Mouse (Mus musculus) thymus, postnatal 4 days (tissue): ENCODE data around the gene 1110051M20Rik.

ENCODE experiments used
- DNase-seq: peaks from one replicate; pipeline ENCODE4 v3.0.0; 2021

1110051M20Rik gene

GRCm38 (mm10) chr2:91444286-91444892 lies at the start of gene 1110051M20Rik:
TSS of gene 1110051M20Rik (minus strand) at chr2:91444704.
- peak; percentile 91 for DNase-seq

GRCm38 (mm10) chr2:91493981-91494380 lies 49.5 kb upstream of the 1110051M20Rik start:
- DNase-seq = no peak

DNA sequence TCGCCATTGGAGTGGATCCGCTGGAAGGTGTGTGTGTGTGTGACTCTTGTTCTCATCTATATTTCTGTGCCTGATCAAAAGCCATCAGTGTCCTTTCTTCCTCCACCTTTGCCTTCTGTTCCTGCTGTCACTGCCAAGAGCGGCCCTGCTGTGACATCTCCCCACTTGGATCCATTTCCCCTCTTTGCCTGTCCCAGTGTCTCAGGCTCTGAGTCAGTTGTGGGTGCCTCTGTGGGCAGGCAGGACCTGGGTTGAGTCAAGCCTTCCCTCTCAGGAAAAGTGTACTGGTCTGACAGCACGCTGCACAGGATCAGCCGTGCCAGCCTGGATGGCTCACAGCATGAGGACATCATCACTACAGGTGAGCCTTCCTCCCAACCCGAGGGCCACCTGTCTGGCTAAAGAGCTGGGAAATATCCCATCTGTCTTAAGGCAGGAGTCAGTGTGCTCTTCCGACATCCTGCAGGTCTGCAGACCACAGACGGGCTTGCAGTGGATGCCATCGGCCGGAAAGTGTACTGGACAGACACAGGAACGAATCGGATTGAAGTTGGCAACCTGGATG lies 47.6 kb upstream of the 1110051M20Rik start:
- DNase-seq = no peak

GRCm38 (mm10) chr2:91487295-91487694 lies 42.8 kb upstream of the 1110051M20Rik start:
- DNase-seq = peak; percentile 58

DNA sequence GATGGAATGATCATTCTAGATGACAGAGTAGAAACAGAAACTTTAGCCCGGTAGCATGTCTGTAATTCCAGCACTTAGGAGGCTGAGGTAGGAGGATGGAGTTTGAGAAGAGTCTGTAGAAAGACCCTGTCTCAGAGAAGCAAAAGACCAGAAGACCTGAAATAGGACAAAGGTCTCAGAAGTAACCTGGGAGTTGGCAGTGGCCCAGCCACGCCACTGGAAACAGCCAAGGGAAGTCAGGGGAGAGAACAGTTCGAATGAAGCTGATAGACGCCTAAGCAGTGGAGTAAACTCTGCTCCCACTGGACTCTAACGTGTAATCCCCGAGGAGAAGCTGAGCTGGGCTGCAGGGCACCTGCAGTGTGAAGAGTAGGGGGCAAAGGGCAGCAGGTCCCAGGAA lies 40.8 kb upstream of the 1110051M20Rik start:
- no peak for DNase-seq

DNA sequence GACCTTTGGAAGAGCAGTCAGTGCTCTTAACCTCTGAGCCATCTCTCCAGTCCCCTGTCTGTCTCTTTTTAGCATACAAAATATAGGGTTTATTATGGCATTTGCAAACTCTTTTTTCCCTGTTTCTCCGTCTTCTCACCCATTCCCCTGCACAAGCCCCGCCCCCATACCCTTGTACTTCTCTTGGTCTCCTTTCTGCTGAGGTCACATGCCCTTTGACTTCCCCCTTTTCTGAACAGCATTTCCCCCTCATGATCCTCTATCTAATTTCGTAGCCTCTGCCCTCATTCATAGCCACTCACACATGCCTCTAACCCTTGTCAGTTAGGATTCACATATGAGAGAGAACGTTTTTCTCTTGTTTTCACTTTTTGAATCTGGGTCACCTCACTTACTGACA lies 40.2 kb upstream of the 1110051M20Rik start:
- no peak for DNase-seq

- DNase-seq = peak; percentile 34
Observed at GRCm38 (mm10) chr2:91480805-91481514, 36.5 kb upstream of the 1110051M20Rik start.

- no peak for DNase-seq
Observed at GRCm38 (mm10) chr2:91480399-91480801, 35.9 kb upstream of the 1110051M20Rik start.

DNA sequence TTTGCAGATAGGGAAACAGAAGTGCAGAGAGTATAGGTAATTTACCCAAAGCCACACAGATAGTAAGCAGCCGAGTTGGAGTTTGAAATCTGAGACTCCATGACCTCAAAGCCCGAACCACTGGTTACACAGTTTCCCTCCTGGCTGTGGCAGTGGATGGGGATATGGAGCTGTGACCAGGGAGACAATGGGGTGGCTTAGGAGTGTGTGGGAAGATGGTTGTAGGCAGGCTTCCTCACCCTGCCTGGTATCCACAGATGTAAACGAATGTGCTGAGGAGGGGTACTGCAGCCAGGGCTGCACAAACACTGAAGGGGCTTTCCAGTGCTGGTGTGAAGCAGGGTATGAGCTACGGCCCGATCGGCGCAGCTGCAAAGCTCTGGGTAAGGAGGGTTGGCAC lies 32.3 kb upstream of the 1110051M20Rik start:
- DNase-seq = no peak

DNA sequence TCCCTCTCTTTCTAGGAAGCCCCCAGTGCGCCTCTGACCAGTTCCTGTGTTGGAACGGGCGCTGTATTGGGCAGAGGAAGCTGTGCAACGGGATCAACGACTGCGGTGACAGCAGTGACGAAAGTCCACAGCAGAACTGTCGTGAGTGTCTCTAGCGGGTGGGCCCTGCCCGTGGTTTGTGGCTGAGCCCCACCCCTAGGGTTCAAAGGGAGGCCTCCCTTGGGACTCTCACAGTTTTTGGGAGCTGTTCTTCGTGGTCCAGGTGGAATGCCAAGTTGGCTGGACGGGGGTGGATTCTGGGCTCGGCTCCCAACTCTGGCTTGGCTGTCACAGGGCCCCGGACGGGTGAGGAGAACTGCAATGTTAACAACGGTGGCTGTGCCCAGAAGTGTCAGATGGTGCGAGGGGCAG lies 31.8 kb upstream of the 1110051M20Rik start:
- DNase-seq = no peak

DNA sequence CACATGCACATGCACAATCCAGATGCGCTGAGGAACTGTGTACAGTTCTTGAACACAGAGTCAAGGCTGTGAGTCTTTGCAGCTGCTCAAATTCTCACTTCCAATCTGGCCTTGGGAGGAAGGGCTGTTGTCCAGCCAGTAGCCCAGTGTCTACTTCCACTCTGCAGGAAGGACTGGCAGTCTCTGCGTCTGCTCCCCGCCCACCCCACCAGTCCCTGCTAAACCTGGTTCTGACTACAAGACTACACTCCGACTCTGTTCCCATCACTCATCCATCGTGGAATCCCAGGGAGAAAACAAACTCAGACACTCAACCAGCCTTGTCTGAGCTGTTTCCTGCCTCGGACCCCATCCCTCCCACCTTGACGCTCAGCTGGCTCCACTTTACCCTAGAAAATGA lies 31.3 kb upstream of the 1110051M20Rik start:
- DNase-seq = no peak

- DNase-seq = no peak
Observed at GRCm38 (mm10) chr2:91474358-91474757, 29.9 kb upstream of the 1110051M20Rik start.

GRCm38 (mm10) chr2:91470055-91470647 lies 25.6 kb upstream of the 1110051M20Rik start:
- DNase-seq = no peak

- no peak for DNase-seq
Observed at GRCm38 (mm10) chr2:91467613-91468012, 23.1 kb upstream of the 1110051M20Rik start.

DNA sequence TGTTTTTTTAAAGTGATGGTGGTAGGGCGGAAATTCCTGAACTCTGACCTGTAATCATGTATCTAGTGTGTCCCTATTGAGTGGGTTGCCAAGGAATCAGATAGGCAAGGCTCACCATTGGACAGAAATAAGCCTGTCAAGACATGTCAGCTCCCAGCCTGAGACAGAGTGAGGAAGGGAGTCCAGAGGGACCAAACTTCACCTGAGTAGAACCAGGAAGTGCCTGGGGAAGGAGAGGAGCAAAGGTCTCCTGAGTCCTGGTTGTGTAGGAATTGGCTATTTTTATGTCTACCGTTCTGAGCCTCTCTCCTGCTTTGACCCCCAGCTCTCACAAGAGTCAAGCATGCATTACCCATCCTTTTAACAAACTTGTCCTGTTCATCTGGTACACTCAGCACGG lies 21.4 kb upstream of the 1110051M20Rik start:
- no peak for DNase-seq

DNA sequence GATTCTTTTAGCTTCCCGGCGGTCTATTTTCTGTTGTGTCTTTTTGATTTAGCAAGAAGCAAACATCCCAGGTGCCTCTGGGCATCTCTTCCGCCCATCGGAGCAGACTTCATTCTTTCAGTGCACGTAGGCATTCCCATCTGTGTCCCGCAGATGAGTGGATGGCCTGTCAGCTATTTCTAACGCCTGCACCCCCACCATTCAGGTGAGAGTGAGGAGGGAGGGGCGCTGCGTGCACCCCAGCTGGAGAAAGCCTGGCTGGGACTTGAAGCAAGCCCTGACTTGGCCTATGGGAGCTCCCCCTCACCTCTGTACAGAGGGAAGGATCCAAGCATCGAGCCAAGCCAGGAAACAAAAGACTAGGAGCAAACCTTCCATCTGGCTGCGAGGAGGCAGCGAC lies 18.2 kb upstream of the 1110051M20Rik start:
- DNase-seq = no peak

DNA sequence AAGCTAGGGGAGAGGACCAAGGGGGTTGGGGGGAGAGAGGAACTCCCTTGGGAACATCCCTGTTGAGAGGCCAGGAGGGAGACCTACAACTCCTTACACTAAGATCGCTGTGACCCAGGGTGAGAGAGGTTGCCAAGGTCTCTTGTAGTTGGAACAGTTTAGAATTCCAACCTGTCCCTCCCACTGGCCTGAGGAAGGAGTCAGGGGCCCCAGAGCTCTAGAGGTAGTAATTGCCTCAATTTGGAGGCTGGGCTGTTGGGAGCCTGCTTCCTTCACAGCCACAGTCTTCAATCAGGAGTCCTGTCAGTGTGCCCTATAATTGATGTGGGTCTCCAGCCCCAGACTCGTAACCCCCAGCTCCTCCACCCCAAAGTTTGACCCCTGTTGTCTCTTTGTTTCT lies 17.7 kb upstream of the 1110051M20Rik start:
- no peak for DNase-seq

- DNase-seq = no peak
Observed at GRCm38 (mm10) chr2:91461341-91461740, 16.8 kb upstream of the 1110051M20Rik start.

GRCm38 (mm10) chr2:91460771-91461170 lies 16.3 kb upstream of the 1110051M20Rik start:
- DNase-seq = no peak

- no peak for DNase-seq
Observed at GRCm38 (mm10) chr2:91460076-91460475, 15.6 kb upstream of the 1110051M20Rik start.

GRCm38 (mm10) chr2:91458673-91459391 lies 14.3 kb upstream of the 1110051M20Rik start:
- peak; percentile 22 for DNase-seq

- DNase-seq = peak; percentile 34
Observed at GRCm38 (mm10) chr2:91458252-91458672, 13.8 kb upstream of the 1110051M20Rik start.

DNA sequence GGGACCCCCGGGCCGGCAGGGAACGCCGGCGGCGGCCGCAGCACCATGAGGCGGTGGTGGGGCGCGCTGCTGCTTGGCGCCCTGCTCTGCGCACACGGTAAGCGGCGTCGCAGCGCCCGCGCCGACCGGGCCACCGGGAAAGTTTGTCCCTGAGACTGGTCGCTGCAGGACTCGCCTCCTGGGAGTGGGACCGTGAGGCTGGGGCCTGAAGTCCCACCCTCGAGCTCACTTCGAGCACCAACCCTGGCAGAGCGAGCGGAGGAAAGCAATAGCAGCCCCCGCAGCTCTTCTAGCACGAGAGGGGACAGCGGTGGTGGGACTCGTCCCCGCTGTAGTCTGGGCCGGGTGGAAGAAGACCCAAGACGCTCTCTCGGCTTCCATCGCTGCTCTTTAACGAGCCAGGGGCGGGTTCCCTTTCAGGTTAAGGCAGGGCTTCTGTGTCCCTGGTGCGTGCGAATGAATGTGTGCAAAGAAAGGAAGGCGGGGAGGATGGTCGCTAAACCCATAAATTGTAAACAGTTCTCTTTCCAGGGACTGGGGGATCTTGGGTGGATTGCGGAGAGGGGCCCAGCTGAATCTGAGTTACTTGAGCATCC lies 13.2 kb upstream of the 1110051M20Rik start:
- DNase-seq = peak; percentile 38
